Mouse (Mus musculus) testis, adult 2 months (tissue): ENCODE measurements around the gene 4930426L09Rik.

Source experiments
- CTCF ChIP-seq: fragments of 200-500 bp; IDR thresholded peaks from 2 replicates; pipeline ENCODE4 v1.5.1; 2012; ENCODE audit warnings: low read depth, mild to moderate bottlenecking, inconsistent platforms, low read length, moderate library complexity; ENCODE audit not compliant: control insufficient read depth, insufficient read depth, insufficient replicate concordance
- POLR2A ChIP-seq: fragments of 200-500 bp; IDR thresholded peaks from 2 replicates; pipeline ENCODE4 v1.6.1; 2012; ENCODE audit warnings: low read depth, mild to moderate bottlenecking, inconsistent platforms, low read length, moderate library complexity; ENCODE audit not compliant: control insufficient read depth

GRCm38 (mm10) chr2:19037907-19038570, 39.9 kb downstream of the 4930426L09Rik start:
- TF ChIP-seq CTCF (no peak), POLR2A (no peak)
